Mouse (Mus musculus) liver, adult 10 weeks (tissue): ENCODE measurements around the gene Cd3d. TPM values are rescaled to one million over a fixed set of nuclear protein-coding genes. Genes with fewer than 3 reads are reported as not detected.

Source experiments
- polyA plus RNA-seq: library from polyadenylated mRNA; stranded (reverse); fragments of 350-450 nt; fragmentation: Illumina TruSeq; extraction: RNeasy Lipid Tissue Mini Kit (QIAGEN cat#74804); gene quantifications from one replicate; pipeline ENCODE4 v1.2.3, GENCODE M21; 2014; ENCODE audit warnings: low read depth, low replicate concordance

Gene Cd3d
- polyA plus RNA-seq, result 0.24 TPM

GRCm38 (mm10) chr9:44981676-44982075 lies at the start of gene Cd3d:
Gene Cd3d (plus strand): TSS chr9:44981786.

GRCm38 (mm10) chr9:44965126-44965832 lies 16.3 kb upstream of the Cd3d start, which contains the start of gene Ube4a:
Gene Ube4a (minus strand): TSS chr9:44965600.

GRCm38 (mm10) chr9:44980242-44980641 lies 1.3 kb upstream of the Cd3d start, which contains the start of gene Cd3g:
Gene Cd3g (minus strand): TSS chr9:44980431.

GRCm38 (mm10) chr9:45009180-45010078 lies 27.8 kb downstream of the Cd3d start, which contains the start of gene Cd3e:
Gene Cd3e (minus strand): TSS chr9:45009627.

Other genes starting within 250 kb of the Cd3d start
- gene Phldb1, start 246.6 kb upstream of the Cd3d start, polyA plus RNA-seq, result not detected
- gene Arcn1, start 213.9 kb upstream of the Cd3d start, polyA plus RNA-seq, result 170 TPM
- gene Ift46, start 213.9 kb upstream of the Cd3d start, polyA plus RNA-seq, result 22.3 TPM
- gene Tmem25, start 182.5 kb upstream of the Cd3d start, polyA plus RNA-seq, result 8.2 TPM
- gene Ttc36, start 178.7 kb upstream of the Cd3d start, polyA plus RNA-seq, result 104 TPM
- 3.3 TPM for gene Kmt2a, start 100.5 kb upstream of the Cd3d start, polyA plus RNA-seq
- gene Atp5l, start 61.0 kb upstream of the Cd3d start, polyA plus RNA-seq, result 492 TPM
- 56.6 TPM for gene Ube4a, start 16.2 kb upstream of the Cd3d start, polyA plus RNA-seq
- gene Cd3g, start 1.4 kb upstream of the Cd3d start, polyA plus RNA-seq, result 1.4 TPM
- 0.58 TPM for gene Cd3e, start 27.8 kb downstream of the Cd3d start, polyA plus RNA-seq
- gene Mpzl2, start 58.0 kb downstream of the Cd3d start, polyA plus RNA-seq, result 49.4 TPM
- gene Mpzl3, start 73.4 kb downstream of the Cd3d start, polyA plus RNA-seq, result 9.4 TPM
- 2.9 TPM for gene Jaml, start 97.4 kb downstream of the Cd3d start, polyA plus RNA-seq
- gene Scn2b, start 136.0 kb downstream of the Cd3d start, polyA plus RNA-seq, result not detected
- gene Scn4b, start 156.6 kb downstream of the Cd3d start, polyA plus RNA-seq, result 0.11 TPM
- gene BC049352, start 200.2 kb downstream of the Cd3d start, polyA plus RNA-seq, result not detected
- gene Tmprss4, start 222.3 kb downstream of the Cd3d start, polyA plus RNA-seq, result not detected